Mouse (Mus musculus) midbrain, embryonic 12.5 days (tissue): Measurements from ENCODE around the gene Herc3. TPM values are rescaled to one million over a fixed set of nuclear protein-coding genes. Genes with fewer than 3 reads are reported as not detected.

Source experiments
- ATAC-seq: fragments of 200-750 bp; cut with Nextera tagmentation; 2 replicates; pipeline ENCODE4 v1.8.0; 2017; ENCODE audit warnings: low read depth, moderate TSS enrichment, moderate library complexity; ENCODE audit not compliant: low FRiP score
- H3K27ac ChIP-seq: fragments of 300-500 bp; sonication (generic); replicated peaks from 2 replicates; pipeline ENCODE4 v1.5.1; 2016; ENCODE audit warnings: mild to moderate bottlenecking
- H3K27me3 ChIP-seq: fragments of 300-500 bp; sonication (generic); 2 replicates; pipeline ENCODE4 v1.6.1; 2016; ENCODE audit warnings: mild to moderate bottlenecking
- H3K36me3 ChIP-seq: fragments of 300-500 bp; sonication (generic); 2 replicates; pipeline ENCODE4 v1.6.1; 2016
- H3K4me1 ChIP-seq: fragments of 300-500 bp; sonication (generic); 2 replicates; pipeline ENCODE4 v1.6.1; 2016
- H3K4me2 ChIP-seq: fragments of 300-500 bp; sonication (generic); replicated peaks from 2 replicates; pipeline ENCODE4 v1.6.1; 2016; ENCODE audit warnings: mild to moderate bottlenecking, moderate library complexity
- H3K4me3 ChIP-seq: fragments of 300-500 bp; sonication (generic); 2 replicates; pipeline ENCODE4 v1.5.1; 2016; ENCODE audit warnings: mild to moderate bottlenecking
- H3K9ac ChIP-seq: fragments of 300-500 bp; sonication (generic); replicated peaks from 2 replicates; pipeline ENCODE4 v1.6.1; 2016; ENCODE audit warnings: mild to moderate bottlenecking, moderate library complexity
- H3K9me3 ChIP-seq: fragments of 300-500 bp; sonication (generic); 2 replicates; pipeline ENCODE4 v1.6.1; 2016; ENCODE audit warnings: mild to moderate bottlenecking
- WGBS: fragments of 180-500 bp; shearing (Covaris S2); methylation state at CpG from one replicate; pipeline ENCODE4 v1.1.7; 2016; 5-methylcytosine and 5-hydroxymethylcytosine counted together
- polyA plus RNA-seq: library from polyadenylated mRNA; unstranded; fragments of >200 nt; fragmentation: Nextera tagmentation; extraction: Ambion mirVana; gene quantifications from 2 replicates; pipeline ENCODE4 v1.2.1, GENCODE M21; 2016

Gene Herc3
- polyA plus RNA-seq, 1 experiment from 2014 or later: 15.9 TPM

DNA sequence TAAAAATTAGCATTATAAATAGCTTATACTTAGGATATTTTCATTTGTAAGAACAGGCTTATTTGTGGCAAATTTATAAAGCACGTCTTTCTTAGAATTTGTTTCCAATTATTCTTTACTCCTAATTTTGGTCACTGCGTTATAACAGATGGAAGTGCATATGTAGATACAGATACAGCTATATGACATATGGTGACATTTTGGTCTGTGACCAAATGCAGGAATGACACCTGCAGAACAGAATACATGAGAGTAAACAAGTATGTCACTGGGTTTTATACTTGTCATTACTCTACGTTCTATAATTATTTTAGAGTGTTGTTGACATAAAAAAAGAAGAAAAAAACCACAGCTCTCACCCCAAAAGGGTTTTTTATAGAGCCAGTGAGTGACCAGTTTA lies 67.8 kb downstream of the Herc3 start:
- Histone ChIP-seq H3K27me3 (no peaks in the 10 kb centered on the region), H3K36me3 (0 out of 2 replicates have a peak, but pooled peaks cover 7% of the 10 kb centered on the region), H3K4me3 (no peak overlapping the region), H3K27ac (no peak overlapping the region), H3K4me1 (no peaks in the 10 kb centered on the region; the same call in 1 of the 2 replicates), H3K4me2 (no peak overlapping the region), H3K9me3 (no peaks in the 10 kb centered on the region), H3K9ac (no peak overlapping the region)
- WGBS: 89% methylated on average over 3 of the region's 3 CpGs
- no peak for ATAC-seq

DNA sequence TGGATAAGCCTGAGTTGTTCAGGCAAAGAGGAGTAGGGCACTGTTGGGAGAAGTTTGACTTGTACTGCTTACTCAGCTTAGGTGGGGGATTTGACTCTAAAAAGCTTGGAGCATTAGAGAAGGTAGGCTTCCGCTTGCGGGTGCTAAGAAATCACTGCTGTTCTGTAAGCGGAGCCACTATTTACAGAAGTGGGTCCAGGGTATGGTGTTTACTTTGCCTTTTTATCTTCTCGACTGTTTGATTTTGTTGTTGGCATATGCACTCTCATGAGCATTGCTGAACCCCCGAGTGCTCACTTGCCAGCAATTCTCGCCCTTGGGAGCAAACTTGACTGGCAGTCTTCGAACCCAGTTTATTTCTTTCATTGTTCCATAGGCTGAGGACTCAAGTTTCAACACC lies 69.3 kb downstream of the Herc3 start:
- Histone ChIP-seq H3K9ac (no peak overlapping the region), H3K27me3 (no peaks in the 10 kb centered on the region), H3K27ac (no peak overlapping the region), H3K4me3 (no peak overlapping the region), H3K9me3 (no peaks in the 10 kb centered on the region), H3K4me2 (no peak overlapping the region), H3K36me3 (0 out of 2 replicates have a peak, but pooled peaks cover 2% of the 10 kb centered on the region), H3K4me1 (no peaks in the 10 kb centered on the region; the same call in 1 of the 2 replicates)
- no peak for ATAC-seq
- 80% methylated on average over 7 of the region's 7 CpGs for WGBS

DNA sequence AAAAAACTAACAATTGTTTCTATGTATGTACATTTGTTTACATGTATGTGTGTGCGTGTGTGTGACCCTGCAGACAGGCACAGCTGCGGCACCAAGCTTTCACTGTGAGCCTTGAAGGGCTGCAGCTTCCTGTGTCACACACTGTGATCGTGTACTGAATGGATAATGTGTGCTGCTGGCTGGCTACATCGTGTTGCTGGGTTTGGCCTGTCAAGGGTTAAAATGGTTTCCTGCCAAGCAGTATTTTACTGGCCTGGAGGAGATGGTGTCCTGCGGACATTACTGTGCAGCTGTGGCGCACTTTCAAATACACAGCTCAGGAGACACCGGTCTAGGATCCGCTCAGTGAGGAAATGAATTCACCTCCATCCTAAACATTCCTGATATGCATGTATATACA lies 71.9 kb downstream of the Herc3 start:
- H3K4me1 ChIP-seq: no peaks in the 10 kb centered on the region
- H3K9me3 ChIP-seq: peaks cover 8% of the 10 kb centered on the region
- peak overlapping the region; percentile 22 for H3K4me2 ChIP-seq
- H3K36me3 ChIP-seq: peaks cover 10% of the 10 kb centered on the region; the same call in 1 of the 2 replicates
- H3K4me3 ChIP-seq: no peak overlapping the region
- no peaks in the 10 kb centered on the region for H3K27me3 ChIP-seq
- H3K9ac ChIP-seq: no peak overlapping the region
- 32% methylated on average over 8 of the region's 8 CpGs for WGBS
- ATAC-seq: peak; percentile 87
- H3K27ac ChIP-seq: peak overlapping the region; percentile 69

DNA sequence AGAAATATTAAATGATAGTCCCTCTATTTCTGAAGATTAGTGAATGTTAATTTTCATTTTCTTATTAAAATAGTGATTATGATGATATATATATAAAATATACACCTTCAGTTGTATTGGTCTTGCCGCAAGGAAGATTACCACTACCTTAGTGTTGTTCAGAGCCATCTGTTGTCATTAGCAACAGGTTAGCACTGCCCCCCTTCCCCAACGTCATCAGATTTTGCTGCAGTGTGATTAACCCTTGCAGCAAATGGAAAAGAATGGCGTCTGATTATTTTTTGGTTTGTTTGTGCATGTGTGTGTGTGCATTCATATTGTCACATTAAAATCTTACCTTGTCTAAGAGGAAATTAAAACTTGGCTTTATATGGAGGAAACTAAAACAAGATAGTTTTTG lies 73.3 kb downstream of the Herc3 start:
- Histone ChIP-seq H3K27ac (no peak overlapping the region), H3K4me3 (no peak overlapping the region), H3K27me3 (no peaks in the 10 kb centered on the region), H3K36me3 (peaks cover 10% of the 10 kb centered on the region; the same call in 1 of the 2 replicates), H3K9me3 (peaks cover 8% of the 10 kb centered on the region), H3K9ac (no peak overlapping the region), H3K4me2 (no peak overlapping the region), H3K4me1 (no peaks in the 10 kb centered on the region)
- ATAC-seq: no peak
- 62% methylated on average over 3 of the region's 3 CpGs for WGBS

DNA sequence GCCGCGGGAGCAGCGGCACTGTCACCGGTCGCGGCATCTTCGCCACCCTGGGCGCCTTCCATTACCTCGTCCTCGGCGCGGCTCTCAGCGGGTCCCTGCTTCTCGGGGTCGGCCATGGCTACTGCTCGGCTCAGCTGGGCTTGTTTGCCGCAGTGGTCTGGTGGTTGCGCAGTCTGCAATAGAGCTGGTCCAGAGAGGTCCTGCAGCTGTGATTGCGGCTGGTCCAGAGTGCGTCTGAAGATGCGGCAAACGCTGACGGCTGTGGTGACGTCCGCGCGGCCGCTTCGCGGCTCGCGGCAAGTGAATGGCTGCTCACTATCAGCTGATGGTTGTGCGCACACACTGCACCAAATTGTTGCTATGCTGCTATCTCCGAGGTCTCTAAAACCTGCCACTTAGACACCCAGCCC lies 75.6 kb downstream of the Herc3 start, which contains the start of gene Nap1l5:
Nap1l5 (minus strand) TSS at position 225 of the 410 bp plus-strand sequence.
- H3K4me3 ChIP-seq: peak within 1 kb of the TSS; percentile 53
- H3K4me2 ChIP-seq: peak within 1 kb of the TSS; percentile 65
- peak; percentile 81 for ATAC-seq
- H3K36me3 ChIP-seq: peaks cover 10% of the 10 kb centered on the region; the same call in 1 of the 2 replicates
- no peaks in the 10 kb centered on the region for H3K27me3 ChIP-seq
- 61% methylated on average over 34 of the region's 34 CpGs for WGBS
- peaks cover 8% of the 10 kb centered on the region for H3K9me3 ChIP-seq
- H3K9ac ChIP-seq: peak within 1 kb of the TSS; percentile 50
- no peaks in the 10 kb centered on the region for H3K4me1 ChIP-seq
- H3K27ac ChIP-seq: peak within 1 kb of the TSS; percentile 64

DNA sequence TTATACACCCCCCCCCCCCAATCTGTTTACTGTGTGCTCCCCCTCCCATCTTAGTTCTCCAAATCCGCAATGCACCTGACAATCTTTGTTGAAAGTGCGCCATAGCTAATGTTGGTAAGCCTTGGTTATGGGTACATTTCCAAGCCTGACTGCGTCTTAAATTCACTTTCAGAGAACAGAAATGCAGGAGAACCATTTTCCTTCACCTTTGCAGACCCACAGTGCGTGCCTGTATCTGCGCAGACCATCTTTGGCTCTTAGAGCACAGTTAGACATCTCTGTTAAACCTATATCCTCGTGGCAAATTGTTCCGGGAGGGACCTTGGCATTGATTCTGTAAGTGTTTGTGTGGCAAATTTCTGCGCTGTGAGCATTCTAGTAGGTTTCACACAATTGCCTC lies 76.1 kb downstream of the Herc3 start:
- Histone ChIP-seq H3K4me2 (peak overlapping the region; percentile 65), H3K36me3 (peaks cover 10% of the 10 kb centered on the region; the same call in 1 of the 2 replicates), H3K4me1 (no peaks in the 10 kb centered on the region), H3K27ac (peak overlapping the region; percentile 64; the same call in 1 of the 2 replicates), H3K9me3 (peaks cover 8% of the 10 kb centered on the region), H3K27me3 (no peaks in the 10 kb centered on the region), H3K4me3 (peak overlapping the region; percentile 53), H3K9ac (0 out of 2 replicates have a peak overlapping the region, but pooled peaks have one; percentile 50)
- 78% methylated on average over 8 of the region's 8 CpGs for WGBS
- no peak for ATAC-seq

DNA sequence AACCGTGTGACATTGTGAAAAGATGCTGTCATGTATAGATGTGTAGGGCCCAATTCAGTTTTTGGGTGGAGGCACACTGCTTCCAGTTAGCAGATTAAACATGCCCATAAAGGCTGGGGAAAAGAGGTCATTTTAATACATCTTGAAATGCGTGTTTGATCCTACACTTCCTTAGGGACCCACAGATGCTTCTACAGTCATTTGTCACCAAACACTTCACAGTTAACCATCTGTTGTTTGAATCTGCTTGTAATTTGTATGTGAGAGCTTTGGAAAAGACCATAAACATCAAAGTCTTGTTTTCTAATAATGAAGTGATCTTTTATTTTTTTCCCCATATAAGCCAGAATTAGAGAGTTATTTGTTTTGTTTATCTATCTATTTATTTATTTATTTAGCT lies 76.5 kb downstream of the Herc3 start:
- ATAC-seq: no peak

DNA sequence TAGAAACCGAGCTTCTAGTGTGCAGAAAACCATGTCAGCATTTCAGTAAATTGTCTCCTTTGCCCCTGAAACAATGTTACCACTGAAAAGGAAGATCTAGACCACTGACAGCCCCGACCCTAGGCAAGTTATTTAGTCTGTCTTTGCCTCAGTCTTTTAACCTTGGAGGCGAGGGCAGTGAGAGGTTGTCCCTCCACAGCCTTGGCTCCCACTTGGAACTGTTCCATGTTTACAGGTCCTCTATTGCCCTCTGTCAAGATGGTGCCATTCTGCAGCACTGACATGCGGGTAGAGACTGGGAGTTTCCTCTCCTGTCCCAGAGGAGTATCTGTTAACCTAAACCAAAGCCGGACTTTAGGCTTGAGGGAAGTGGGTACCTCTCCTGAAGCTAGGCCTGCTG lies 81.6 kb downstream of the Herc3 start:
- no peaks in the 10 kb centered on the region for H3K4me1 ChIP-seq
- 81% methylated on average over 5 of the region's 5 CpGs for WGBS
- no peak for ATAC-seq

More for the DNA sequence above, 76.5 kb downstream of the Herc3 start:
- H3K27ac ChIP-seq: 0 out of 2 replicates have a peak overlapping the region, but pooled peaks have one; percentile 64
- peaks cover 10% of the 10 kb centered on the region; the same call in 1 of the 2 replicates for H3K36me3 ChIP-seq
- H3K4me1 ChIP-seq: no peaks in the 10 kb centered on the region
- no peak overlapping the region for H3K4me2 ChIP-seq
- H3K9ac ChIP-seq: no peak overlapping the region
- H3K4me3 ChIP-seq: no peak overlapping the region
- 68% methylated on average over 2 of the region's 2 CpGs for whole genome bisulfite sequencing
- peaks cover 8% of the 10 kb centered on the region for H3K9me3 ChIP-seq
- no peaks in the 10 kb centered on the region for H3K27me3 ChIP-seq

DNA sequence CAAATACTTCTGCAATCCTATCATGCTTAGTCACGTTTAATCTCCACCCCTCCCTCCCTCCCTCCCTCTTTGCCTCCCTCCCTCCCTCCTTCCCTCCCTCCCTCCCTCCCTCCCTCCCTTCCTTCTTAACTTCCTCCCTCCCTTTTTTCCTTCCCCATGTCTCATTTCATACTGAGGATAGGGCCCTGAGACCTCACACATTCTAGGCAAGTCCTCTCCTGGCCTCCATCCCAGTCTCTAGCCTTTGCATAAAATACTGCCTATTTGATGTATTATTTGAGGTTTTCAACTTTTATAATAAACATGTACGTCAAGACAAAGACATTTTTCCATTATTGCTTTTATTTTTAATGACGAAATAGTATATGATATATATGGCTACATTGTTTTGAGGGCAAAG lies 82.3 kb downstream of the Herc3 start:
- Histone ChIP-seq H3K27ac (no peak overlapping the region), H3K4me1 (no peaks in the 10 kb centered on the region), H3K27me3 (no peaks in the 10 kb centered on the region), H3K9ac (no peak overlapping the region), H3K4me2 (no peak overlapping the region), H3K36me3 (no peaks in the 10 kb centered on the region), H3K4me3 (no peak overlapping the region), H3K9me3 (no peaks in the 10 kb centered on the region)
- WGBS: 84% methylated on average over 3 of the region's 3 CpGs
- no peak for ATAC-seq

More for the DNA sequence above, 81.6 kb downstream of the Herc3 start:
- Histone ChIP-seq H3K9ac (no peak overlapping the region), H3K4me2 (no peak overlapping the region), H3K4me3 (no peak overlapping the region), H3K27me3 (no peaks in the 10 kb centered on the region), H3K9me3 (no peaks in the 10 kb centered on the region), H3K36me3 (no peaks in the 10 kb centered on the region), H3K27ac (no peak overlapping the region)

DNA sequence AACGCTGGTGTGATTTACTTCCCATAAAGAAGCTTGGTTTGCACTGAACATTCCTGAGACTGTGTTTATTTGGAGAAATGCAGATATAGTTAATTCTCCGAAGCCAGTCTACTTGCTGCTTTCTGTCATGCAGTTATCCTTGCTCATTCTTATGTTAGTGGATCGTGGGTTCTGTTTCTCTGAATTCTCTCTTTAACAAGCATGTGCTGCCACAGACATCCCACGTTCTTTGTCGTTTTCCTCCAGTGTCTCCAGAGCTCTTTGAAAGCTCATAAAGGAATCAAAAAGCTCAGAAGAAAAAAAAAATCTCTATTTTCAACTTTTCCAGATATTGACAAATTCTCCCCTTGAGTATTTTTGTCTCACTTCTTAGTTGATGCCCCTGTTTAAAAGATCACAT lies 82.7 kb downstream of the Herc3 start:
- Histone ChIP-seq H3K27me3 (no peaks in the 10 kb centered on the region), H3K4me3 (no peak overlapping the region), H3K27ac (no peak overlapping the region), H3K9ac (no peak overlapping the region), H3K36me3 (no peaks in the 10 kb centered on the region), H3K4me2 (no peak overlapping the region), H3K9me3 (no peaks in the 10 kb centered on the region), H3K4me1 (no peaks in the 10 kb centered on the region)
- WGBS: 84% methylated on average over 5 of the region's 5 CpGs
- no peak for ATAC-seq

DNA sequence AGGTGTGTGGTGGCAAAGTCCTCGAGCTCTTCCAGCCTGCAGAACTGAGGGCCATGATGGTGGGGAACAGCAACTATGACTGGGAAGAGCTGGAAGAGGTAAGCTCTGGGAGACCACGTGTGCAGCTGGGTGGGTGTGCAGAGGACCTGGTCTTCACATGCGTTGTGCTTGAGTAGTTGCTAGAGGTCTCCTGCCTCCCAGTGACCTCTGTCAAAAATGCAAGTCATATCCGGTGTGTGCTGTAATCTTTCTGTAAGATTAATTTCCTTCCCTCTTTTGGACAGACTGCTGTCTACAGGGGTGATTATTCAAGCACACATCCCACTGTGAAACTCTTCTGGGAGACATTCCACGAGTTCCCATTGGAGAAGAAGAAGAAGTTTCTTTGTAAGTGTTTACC lies 85.2 kb downstream of the Herc3 start:
- Histone ChIP-seq H3K9me3 (no peaks in the 10 kb centered on the region), H3K36me3 (no peaks in the 10 kb centered on the region; the same call in 1 of the 2 replicates), H3K27me3 (no peaks in the 10 kb centered on the region), H3K4me1 (no peaks in the 10 kb centered on the region), H3K9ac (no peak overlapping the region), H3K4me3 (no peak overlapping the region), H3K27ac (no peak overlapping the region), H3K4me2 (no peak overlapping the region)
- 91% methylated on average over 5 of the region's 5 CpGs for WGBS
- ATAC-seq: no peak

DNA sequence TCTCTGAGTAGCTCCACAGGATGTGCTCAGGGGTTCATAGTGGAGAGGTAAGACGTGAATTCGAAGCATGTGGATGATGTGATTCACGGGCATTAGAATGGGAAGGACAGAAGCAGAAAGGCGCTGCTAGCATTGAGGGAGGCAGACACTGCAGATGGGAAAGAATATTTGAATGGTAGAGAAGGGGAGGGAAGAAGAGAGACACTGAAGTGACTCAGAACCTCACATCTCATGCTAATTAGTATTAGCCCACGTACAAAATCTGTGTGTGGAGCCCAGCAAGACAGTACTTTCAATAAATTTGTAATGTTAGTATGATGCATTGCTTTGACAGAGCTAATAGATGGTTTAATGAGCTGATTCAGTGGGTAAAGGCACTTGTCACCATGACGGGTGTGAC lies 89.5 kb downstream of the Herc3 start:
- Histone ChIP-seq H3K4me2 (no peak overlapping the region), H3K27me3 (no peaks in the 10 kb centered on the region), H3K27ac (no peak overlapping the region), H3K4me3 (no peak overlapping the region), H3K9me3 (no peaks in the 10 kb centered on the region), H3K9ac (no peak overlapping the region), H3K36me3 (no peaks in the 10 kb centered on the region; the same call in 1 of the 2 replicates), H3K4me1 (no peaks in the 10 kb centered on the region)
- WGBS: 79% methylated on average over 6 of the region's 6 CpGs
- no peak for ATAC-seq

DNA sequence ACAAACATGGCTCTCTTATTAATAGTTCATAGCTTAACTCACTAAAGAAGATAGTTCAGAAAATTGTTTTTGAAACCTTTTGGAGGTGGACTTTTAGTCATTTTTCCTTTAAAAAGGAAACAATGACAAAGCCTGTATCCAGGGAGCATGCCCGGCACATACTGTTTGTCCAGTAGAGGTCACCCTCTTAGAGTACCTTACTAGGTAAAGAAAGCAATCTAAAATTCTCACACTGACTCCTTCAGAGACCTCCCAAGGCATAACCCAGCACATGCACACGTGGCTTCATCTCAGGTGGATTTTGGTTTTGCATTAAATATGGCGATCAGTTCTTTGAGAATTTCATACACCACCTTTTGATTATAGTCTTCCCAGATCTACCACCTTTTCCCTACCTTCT lies 90.4 kb downstream of the Herc3 start:
- 0 out of 2 replicates have a peak, but pooled peaks have one; percentile 47 for ATAC-seq
- H3K36me3 ChIP-seq: no peaks in the 10 kb centered on the region; the same call in 1 of the 2 replicates

More for the DNA sequence above, 90.4 kb downstream of the Herc3 start:
- Histone ChIP-seq H3K9ac (no peak overlapping the region), H3K4me2 (no peak overlapping the region), H3K27ac (no peak overlapping the region), H3K4me1 (no peaks in the 10 kb centered on the region), H3K9me3 (no peaks in the 10 kb centered on the region), H3K4me3 (no peak overlapping the region), H3K27me3 (no peaks in the 10 kb centered on the region)
- WGBS: 53% methylated on average over 3 of the region's 3 CpGs
